Mouse (Mus musculus): ENCODE results near the gene Ktn1.
A peak's percentile ranks its signal among the peaks of the same experiment; 100 is the strongest.

The Ktn1 gene

DNA sequence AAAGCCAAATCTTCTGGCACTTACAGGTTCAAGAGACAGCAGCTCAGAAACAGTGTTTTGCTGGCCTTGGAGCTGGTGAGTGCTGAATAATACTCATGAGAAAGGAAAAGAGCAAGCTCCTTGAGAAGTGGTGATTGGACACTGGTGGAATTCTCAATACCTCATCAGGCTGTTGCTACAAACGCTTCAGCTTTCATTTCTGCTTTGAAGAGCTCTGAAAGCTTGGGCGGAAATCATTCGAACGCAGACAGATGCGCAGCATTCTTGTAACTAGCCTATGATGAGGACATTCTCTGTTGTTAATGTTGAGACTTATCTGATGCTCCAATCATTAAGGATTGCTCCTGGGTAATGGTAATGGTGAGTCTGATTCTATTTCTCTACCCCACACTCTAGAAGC, at the start of gene Ktn1:
Gene Ktn1 (plus strand): TSS at position 231 of the 400 bp plus-strand sequence.
- no peak for DNase-seq

- no peak for DNase-seq
Observed at GRCm38 (mm10) chr14:47613254-47613653, 35.0 kb upstream of the Ktn1 start.

- DNase-seq: no peak
Observed at GRCm38 (mm10) chr14:47618891-47619290, 29.4 kb upstream of the Ktn1 start.

GRCm38 (mm10) chr14:47621901-47622300, 26.3 kb upstream of the Ktn1 start:
- no peak for DNase-seq

DNA sequence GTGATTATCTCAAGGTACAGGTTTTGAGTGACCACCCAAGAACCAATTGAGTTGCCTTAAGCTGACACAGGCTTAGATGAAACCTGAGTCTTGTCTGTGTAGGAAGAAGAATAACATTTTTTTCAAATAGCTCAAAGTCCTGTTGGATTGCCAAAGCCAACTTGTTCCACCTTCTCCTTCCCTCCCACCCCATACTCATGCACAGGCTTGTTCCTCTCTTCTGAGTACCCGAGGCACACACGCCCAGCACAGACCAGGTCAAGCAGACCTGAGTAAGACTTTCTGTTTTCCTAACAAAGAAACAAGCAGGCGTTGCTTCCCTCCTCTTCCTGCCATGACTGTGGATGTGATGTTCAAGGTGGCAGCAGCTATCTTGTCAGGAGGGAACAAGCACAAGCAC, 23.4 kb upstream of the Ktn1 start:
- no peak for DNase-seq

DNA sequence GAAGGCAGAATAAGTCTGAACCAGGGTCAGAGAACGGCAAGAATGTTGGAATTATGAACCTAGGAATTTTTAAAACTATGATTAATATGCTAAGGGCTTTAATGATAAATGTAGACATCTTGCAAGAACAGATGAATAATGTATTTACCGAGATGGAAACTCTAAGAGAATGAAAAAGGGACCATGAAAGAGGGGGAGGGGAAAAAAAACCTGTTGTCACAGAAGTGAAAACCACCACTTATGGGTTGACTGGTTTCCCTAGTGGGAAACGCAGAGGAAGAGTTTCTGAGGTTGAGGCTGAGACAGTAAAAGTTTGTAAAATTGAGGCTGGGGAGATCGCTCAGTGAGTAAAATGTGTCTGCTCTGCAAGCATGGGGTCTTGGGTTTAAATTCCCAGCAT, 22.1 kb upstream of the Ktn1 start:
- DNase-seq: no peak

DNA sequence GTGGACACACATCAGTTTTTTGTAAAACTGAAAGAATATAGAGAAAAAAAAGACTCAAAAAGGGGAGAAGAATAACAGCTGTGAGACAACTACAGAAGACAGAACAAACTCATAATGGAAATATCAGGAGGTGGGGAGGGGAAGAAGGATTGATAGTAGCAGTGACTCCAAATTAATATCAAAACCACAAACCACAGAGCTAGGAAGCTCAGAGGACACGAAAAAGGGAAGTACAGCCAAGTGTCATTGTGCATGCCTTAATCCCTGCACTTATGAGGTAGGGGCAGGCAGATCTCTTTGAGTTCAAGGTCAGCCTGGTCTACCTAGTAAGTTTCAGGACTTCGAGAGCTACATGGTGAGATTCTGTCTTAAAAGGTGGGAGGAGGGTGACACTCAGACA, 21.4 kb upstream of the Ktn1 start:
- no peak for DNase-seq

GRCm38 (mm10) chr14:47627360-47627759, 20.9 kb upstream of the Ktn1 start:
- DNase-seq: no peak

GRCm38 (mm10) chr14:47632419-47632818, 15.8 kb upstream of the Ktn1 start:
- DNase-seq: no peak

DNA sequence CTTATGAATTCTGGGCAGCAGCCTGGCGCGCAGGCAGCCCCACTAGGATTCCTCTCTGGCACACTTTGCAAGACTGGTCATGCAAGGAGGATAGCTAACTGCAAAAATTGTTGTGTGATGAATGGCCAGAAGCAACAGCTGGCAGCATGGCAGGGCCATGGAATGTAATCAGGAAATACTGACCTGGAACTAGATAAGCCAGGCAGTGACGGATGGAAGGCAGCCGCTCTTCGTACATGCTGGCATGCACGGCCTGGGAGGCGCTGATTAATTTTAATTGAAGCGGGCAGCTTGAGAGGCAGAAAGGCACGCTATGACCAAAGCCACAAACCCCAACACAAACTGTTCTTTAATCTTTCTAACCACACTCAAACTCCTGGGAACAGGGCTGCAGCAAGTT, 13.8 kb upstream of the Ktn1 start:
- peak; percentile 18 to 48 for DNase-seq

DNA sequence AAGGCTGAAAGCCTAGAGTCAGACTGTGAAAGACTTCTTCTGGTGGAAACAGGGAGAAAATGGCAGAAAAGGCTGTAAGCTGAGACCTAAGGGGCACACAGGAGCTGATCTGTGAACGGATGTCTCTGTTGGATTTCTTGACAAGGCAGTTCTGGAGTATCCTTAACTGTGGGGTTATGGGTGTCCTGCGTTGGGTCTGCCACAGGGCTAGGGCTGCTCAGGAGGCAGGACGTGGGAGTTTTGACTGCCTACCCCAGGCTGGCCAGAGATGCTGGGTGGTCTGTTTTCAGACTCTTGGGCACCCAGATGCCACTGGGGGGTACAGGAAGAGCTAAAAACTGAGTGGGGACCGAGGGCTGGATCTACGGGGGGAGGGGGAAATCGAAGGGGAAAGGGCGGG, 13.4 kb upstream of the Ktn1 start:
- DNase-seq: peak in 1 of 2 experiments; percentile 7

DNA sequence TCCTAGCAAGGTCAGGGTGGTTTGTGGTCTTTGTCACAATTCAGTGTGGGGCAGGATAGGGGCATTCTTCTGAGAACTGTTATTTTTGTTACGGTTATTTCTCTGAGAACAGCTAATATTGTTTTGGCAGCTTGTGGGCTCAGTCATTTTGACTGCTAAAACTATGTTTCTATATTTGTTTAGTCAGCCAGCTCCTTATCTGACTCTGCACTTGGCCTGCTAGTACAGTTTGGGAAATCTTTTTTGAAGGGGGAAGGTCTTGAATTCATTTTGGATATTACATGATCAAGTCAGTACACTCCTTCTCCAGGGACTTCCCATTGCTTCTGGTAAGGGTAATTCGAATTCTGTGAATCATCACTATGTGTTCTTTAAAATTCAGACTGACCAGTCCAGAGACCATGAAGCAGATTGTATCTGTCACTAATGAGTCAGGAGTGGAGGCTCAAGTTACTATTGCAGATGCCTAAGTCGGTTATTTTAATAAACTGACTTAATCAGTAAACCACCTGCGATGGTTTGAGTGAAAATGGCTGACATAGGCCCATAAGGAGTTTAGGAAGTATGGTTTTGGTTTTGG, 9.8 kb upstream of the Ktn1 start:
- DNase-seq: no peak

DNA sequence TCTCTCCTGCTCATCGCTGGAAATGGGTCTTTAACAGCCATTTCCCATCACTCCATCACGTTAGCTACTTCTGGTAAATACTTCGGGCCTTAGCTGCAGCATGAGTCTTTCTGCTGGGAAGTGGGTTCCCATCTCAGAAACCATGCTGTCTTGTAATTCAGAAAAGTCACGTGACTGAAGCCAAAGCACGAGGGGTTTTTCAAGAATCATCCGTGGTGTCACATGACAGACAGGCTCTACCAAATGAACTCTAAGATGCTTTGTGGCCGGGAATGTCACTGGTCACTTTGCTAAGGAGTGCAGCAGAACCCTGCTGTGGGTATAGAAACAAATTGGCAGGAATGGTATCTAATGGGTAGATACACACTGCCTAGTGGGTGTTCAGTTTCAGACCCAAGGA, 2.6 kb upstream of the Ktn1 start:
- DNase-seq: no peak

GRCm38 (mm10) chr14:47646246-47646645, 2.0 kb upstream of the Ktn1 start:
- DNase-seq: peak; percentile 26 to 36

GRCm38 (mm10) chr14:47646696-47647516, 1.3 kb upstream of the Ktn1 start:
- no peak for DNase-seq

- DNase-seq: peak; percentile 86 to 90
Observed at GRCm38 (mm10) chr14:47648706-47649630, 720 bp downstream of the Ktn1 start.

DNA sequence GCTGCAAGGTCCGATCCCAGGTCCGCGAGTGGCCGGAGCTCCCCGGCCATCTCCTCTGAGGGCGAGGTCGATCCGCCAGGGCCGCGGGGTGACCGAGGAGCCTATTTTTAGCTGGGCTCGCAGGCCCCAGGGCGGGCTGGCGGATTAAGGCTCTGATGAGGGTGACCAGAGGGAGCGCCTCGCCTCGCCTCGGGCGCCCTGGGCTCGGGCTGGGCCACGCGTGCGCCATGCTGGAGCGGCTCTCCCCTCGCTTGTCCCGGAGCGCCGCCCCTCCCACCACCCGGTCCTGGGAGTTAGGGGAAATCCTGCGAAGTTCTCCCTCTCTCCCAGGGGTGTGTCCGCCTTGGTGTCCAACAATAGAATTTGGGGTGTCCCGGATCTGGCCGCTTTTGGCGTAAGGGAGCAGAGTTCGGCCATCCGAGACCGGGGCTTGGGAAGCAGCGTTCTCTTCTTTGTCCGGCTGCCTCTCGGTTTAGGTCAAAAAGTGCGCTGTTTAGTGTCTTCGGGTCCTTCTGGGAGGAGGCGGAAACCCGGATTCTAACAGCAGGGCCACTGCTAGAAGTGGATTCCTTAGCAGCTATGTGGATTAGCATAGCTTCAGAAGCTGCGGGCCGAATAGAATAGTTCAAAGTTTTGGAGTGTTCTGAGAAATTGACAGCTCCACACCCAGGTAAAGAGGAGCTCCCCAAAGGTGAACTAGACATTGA, 1.5 kb downstream of the Ktn1 start:
- peak; percentile 73 to 79 for DNase-seq

DNA sequence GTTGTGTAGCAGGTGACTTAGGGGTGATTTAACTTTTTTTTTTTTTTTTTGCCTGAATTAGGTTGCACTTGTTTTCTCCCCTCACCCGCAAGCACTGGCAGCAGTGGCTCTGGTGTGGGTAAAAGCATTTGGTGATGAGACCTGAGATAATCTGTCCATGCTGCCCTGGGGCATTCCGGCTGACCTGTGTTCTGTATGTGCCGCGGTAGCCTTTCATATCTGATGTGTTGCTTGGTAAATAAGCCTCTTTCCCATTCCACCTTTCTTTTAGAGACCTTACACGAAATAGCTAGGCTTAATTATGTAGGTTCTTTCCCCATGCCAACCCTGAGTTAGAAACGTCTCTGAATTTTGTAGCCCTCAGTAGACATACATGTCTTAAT, 2.1 kb downstream of the Ktn1 start:
- DNase-seq: no peak

DNA sequence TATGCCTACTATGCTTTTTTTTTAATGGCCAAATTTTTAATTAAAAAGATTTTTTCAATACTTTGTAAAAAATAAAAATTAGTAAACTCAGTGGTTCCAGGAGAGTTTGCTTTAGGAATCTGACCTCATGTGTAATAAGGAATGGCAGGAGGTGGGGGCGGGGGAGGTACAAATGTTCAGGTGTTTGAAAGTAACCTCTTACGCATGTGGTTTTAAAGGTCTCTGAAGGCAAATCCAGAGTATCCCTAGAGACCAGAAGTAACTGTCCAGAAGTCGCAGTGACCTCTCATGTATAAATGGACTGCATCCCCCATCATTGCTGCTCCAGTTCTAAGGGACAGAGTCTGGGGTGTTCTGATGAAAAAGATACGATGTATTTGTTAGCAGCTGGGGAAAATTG, 3.0 kb downstream of the Ktn1 start:
- DNase-seq: no peak

GRCm38 (mm10) chr14:47655444-47655843, 7.2 kb downstream of the Ktn1 start:
- DNase-seq: no peak

DNA sequence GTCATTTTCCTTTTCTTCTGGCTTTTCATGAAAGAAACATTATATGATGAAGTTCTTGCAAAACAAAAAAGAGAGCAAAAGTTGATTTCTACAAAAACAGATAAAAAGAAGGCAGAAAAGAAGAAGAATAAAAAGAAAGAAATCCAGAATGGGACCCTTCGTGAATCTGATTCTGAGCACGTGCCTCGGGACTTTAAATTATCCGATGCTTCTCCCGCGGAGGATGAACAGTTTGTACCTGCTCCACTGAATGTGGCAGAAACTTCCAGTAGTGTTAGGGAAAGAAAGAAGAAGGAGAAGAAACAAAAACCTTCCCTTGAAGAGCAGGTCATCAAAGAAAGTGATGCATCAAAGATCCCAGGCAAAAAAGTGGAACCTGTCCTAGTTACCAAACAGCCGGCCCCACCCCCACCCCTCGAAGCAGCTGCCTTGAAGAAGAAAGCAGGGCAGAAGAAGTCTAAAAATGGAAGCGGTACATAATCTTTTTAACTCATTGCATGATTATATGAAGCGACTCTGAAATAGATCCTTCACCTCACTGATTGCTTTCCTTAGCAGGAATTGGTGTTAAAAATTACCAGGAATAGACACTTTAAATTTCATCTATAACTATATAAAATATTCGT, 15.7 kb downstream of the Ktn1 start:
- no peak for DNase-seq

DNA sequence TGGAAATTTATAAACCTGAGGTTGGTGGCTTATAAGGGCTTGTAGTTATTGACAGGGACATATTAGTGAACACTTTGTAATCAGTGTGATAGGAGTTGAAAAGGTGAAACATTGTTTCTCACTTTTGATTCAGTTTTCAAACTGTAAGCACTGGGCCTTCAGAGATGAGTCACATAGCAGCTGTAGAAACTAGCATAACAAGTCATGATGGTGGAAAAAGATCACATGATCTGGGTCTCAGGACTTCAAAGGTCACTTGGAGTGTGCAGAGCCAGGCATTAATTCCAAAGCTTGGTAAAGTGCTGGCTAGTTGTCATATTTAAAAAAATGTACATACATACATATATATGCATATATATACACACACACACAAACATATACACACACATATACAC, 16.2 kb downstream of the Ktn1 start:
- no peak for DNase-seq

Data from kidney, postnatal 4 days (tissue).